15 mouse cellular contexts compared by ENCODE assay signal in genomic region chr1:65090370-65090769, GRCm38 (mm10). TPM values are rescaled to one million over a fixed set of nuclear protein-coding genes. Genes with fewer than 3 reads are reported as not detected.
DNase-seq lines count a peak whose midpoint lies in the region; ATAC-seq and TF ChIP-seq lines count a peak whose summit lies in the region.
"Had no signal": no experiment of that assay in that cellular context is flagged by ENCODE, and none has a peak within 500 bp of the region (broad histone marks: within the 10 kb centered on the region; RNA-seq: fewer than 3 reads in every experiment).

No protein-coding gene starts in this region.

- H3K4me2 ChIP-seq in intestine, postnatal 0 days (replicated peaks; ENCODE audit: low read depth) = no peak overlapping the region
- H3K4me2 ChIP-seq: embryonic facial prominence, embryonic 13.5 days; neural tube, embryonic 12.5 days had no signal

- H3K27me3 ChIP-seq in heart, embryonic 10.5 days (ENCODE audit: insufficient read depth, poor library complexity, severe bottlenecking) = no peaks in the 10 kb centered on the region
- no peaks in the 10 kb centered on the region for H3K27me3 ChIP-seq in intestine, postnatal 0 days (replicated peaks; ENCODE audit: control insufficient read depth, insufficient read depth, low read length)
- H3K27me3 ChIP-seq: CH12.LX; embryonic facial prominence, embryonic 13.5 days; neural tube, embryonic 12.5 days had no signal

- 55% methylated on average over 2 of the region's 2 CpGs for WGBS in heart, embryonic 10.5 days
- WGBS in intestine, postnatal 0 days = 22% methylated on average over 2 of the region's 2 CpGs

- no peaks in the 10 kb centered on the region for H3K36me3 ChIP-seq in heart, embryonic 10.5 days
- no peaks in the 10 kb centered on the region for H3K36me3 ChIP-seq in intestine, postnatal 0 days (ENCODE audit: control insufficient read depth, insufficient read depth)
- H3K36me3 ChIP-seq: embryonic facial prominence, embryonic 13.5 days; neural tube, embryonic 12.5 days had no signal

- peak; percentile 57; the same call in 1 of the 2 replicates for ATAC-seq in intestine, postnatal 0 days

- H3K27ac ChIP-seq in heart, embryonic 10.5 days = no peak overlapping the region
- no peak overlapping the region for H3K27ac ChIP-seq in intestine, postnatal 0 days (ENCODE audit: low read depth, low read length)
- H3K27ac ChIP-seq: embryonic facial prominence, embryonic 13.5 days; neural tube, embryonic 12.5 days had no signal

- H3K9me3 ChIP-seq in heart, embryonic 10.5 days = no peaks in the 10 kb centered on the region
- no peaks in the 10 kb centered on the region for H3K9me3 ChIP-seq in intestine, postnatal 0 days (ENCODE audit: control insufficient read depth)
- H3K9me3 ChIP-seq: embryonic facial prominence, embryonic 13.5 days; neural tube, embryonic 12.5 days had no signal

- no peaks in the 10 kb centered on the region for H3K4me1 ChIP-seq in heart, embryonic 10.5 days
- H3K4me1 ChIP-seq in intestine, postnatal 0 days (replicated peaks; ENCODE audit: control insufficient read depth, insufficient read depth, low read length) = no peaks in the 10 kb centered on the region
- H3K4me1 ChIP-seq: embryonic facial prominence, embryonic 13.5 days; neural tube, embryonic 12.5 days had no signal

- no peak overlapping the region for H3K4me3 ChIP-seq in heart, embryonic 10.5 days
- H3K4me3 ChIP-seq in intestine, postnatal 0 days (ENCODE audit: low read depth, low read length) = no peak overlapping the region
- H3K4me3 ChIP-seq: embryonic facial prominence, embryonic 13.5 days; neural tube, embryonic 12.5 days had no signal

- no peak for TF ChIP-seq CTCF in intestine, postnatal 0 days (IDR thresholded peaks at IDR 0.05; ENCODE audit: low read depth)

- no peak overlapping the region for H3K9ac ChIP-seq in intestine, postnatal 0 days (ENCODE audit: low read depth, low read length)
- H3K9ac ChIP-seq: embryonic facial prominence, embryonic 13.5 days; neural tube, embryonic 12.5 days had no signal

- DNase-seq in heart, adult 8-10 months (ENCODE audit: low spot score) = peak; percentile 13
- DNase-seq in heart, embryonic 10.5 days (ENCODE audit: low spot score) = no peak
- peak; percentile 23 for DNase-seq in adipocyte (ENCODE audit: low spot score)
- peak; percentile 86 for DNase-seq in lung, postnatal 36 days
- no peak for DNase-seq in frontal cortex, postnatal 25 days (ENCODE audit: low spot score in 2 of 2)
- no peak for DNase-seq in c-Kit-positive CD71-positive TER-119-positive erythroid progenitor cells, embryonic 14.5 days (ENCODE audit: low spot score)
- no peak for DNase-seq in layer of hippocampus, postnatal 14 days (ENCODE audit: low spot score in 2 of 2)
- DNase-seq: cerebellum, adult 11-12 months; kidney, adult 9 months had no signal

RNA-seq across cellular contexts. Expression of gene Crygb, which starts 8.3 kb away (rescaled TPM):
- total RNA-seq in heart, adult 8-10 months (2022) = not detected
- polyA plus RNA-seq in heart, embryonic 10.5 days (2016; fragmentation: Nextera tagmentation; extraction: Ambion mirVana) = 0.37 TPM in 1 of 2 replicates, not detected in the other
- polyA plus RNA-seq in intestine, postnatal 0 days (2015; fragmentation: Nextera tagmentation; extraction: Ambion mirVana) = not detected in 2 replicates
- total RNA-seq in layer of hippocampus, postnatal 14 days (2021) = not detected
- total RNA-seq: CH12.LX; left cerebral cortex, adult 8-10 months had no signal
- polyA plus RNA-seq: heart, postnatal 0 days; neural tube, embryonic 12.5 days had no signal

RNA-seq across cellular contexts. Expression of gene Cryga, which starts 12.8 kb away (rescaled TPM):
- total RNA-seq in heart, adult 8-10 months (2022) = not detected
- not detected in 2 replicates for polyA plus RNA-seq in heart, embryonic 10.5 days (2016; fragmentation: Nextera tagmentation; extraction: Ambion mirVana)
- not detected in 2 replicates for polyA plus RNA-seq in intestine, postnatal 0 days (2015; fragmentation: Nextera tagmentation; extraction: Ambion mirVana)
- total RNA-seq in layer of hippocampus, postnatal 14 days (2021) = under 1 TPM in 1 of 2 experiments, not detected in 1; 0.65 TPM
- total RNA-seq: CH12.LX had no signal
- polyA plus RNA-seq: embryonic facial prominence, embryonic 13.5 days; heart, postnatal 0 days; neural tube, embryonic 12.5 days had no signal

RNA-seq across cellular contexts. Expression of gene Crygc, which starts 16.9 kb away (rescaled TPM):
- not detected for total RNA-seq in heart, adult 8-10 months (2022)
- polyA plus RNA-seq in heart, embryonic 10.5 days (2016; fragmentation: Nextera tagmentation; extraction: Ambion mirVana) = not detected in 2 replicates
- polyA plus RNA-seq in intestine, postnatal 0 days (2015; fragmentation: Nextera tagmentation; extraction: Ambion mirVana) = not detected in 2 replicates
- total RNA-seq in layer of hippocampus, postnatal 14 days (2021) = not detected
- total RNA-seq: CH12.LX; left cerebral cortex, adult 8-10 months had no signal
- polyA plus RNA-seq: embryonic facial prominence, embryonic 13.5 days; heart, postnatal 0 days; neural tube, embryonic 12.5 days had no signal

RNA-seq across cellular contexts. Expression of gene Crygd, which starts 27.1 kb away (rescaled TPM):
- total RNA-seq in heart, adult 8-10 months (2022) = not detected
- polyA plus RNA-seq in heart, embryonic 10.5 days (2016; fragmentation: Nextera tagmentation; extraction: Ambion mirVana) = not detected in 2 replicates
- not detected in 2 replicates for polyA plus RNA-seq in intestine, postnatal 0 days (2015; fragmentation: Nextera tagmentation; extraction: Ambion mirVana)
- not detected for total RNA-seq in layer of hippocampus, postnatal 14 days (2021)
- total RNA-seq: CH12.LX; left cerebral cortex, adult 8-10 months had no signal
- polyA plus RNA-seq: embryonic facial prominence, embryonic 13.5 days; heart, postnatal 0 days; neural tube, embryonic 12.5 days had no signal

RNA-seq across cellular contexts. Expression of gene Gm28845, which starts 29.0 kb away (rescaled TPM):
- total RNA-seq in heart, adult 8-10 months (2022) = not detected
- polyA plus RNA-seq in heart, embryonic 10.5 days (2016; fragmentation: Nextera tagmentation; extraction: Ambion mirVana) = not detected in 2 replicates
- not detected in 2 replicates for polyA plus RNA-seq in intestine, postnatal 0 days (2015; fragmentation: Nextera tagmentation; extraction: Ambion mirVana)
- total RNA-seq in layer of hippocampus, postnatal 14 days (2021) = 1 to 10 TPM in 1 of 2 experiments, under 1 TPM in 1; 0.60 to 1.3 TPM
- total RNA-seq: CH12.LX had no signal
- polyA plus RNA-seq: embryonic facial prominence, embryonic 13.5 days; heart, postnatal 0 days; neural tube, embryonic 12.5 days had no signal

Comparison
In these comparisons a context has a peak if more than half of its experiments do, and no peak if none do; other contexts are left out.
1. DNase-seq: peak in heart, adult 8-10 months (single experiment), adipocyte (single experiment) and lung, postnatal 36 days (single experiment); none in heart, embryonic 10.5 days (single experiment), frontal cortex, postnatal 25 days (0 of 2), c-Kit-positive CD71-positive TER-119-positive erythroid progenitor cells, embryonic 14.5 days (single experiment) and layer of hippocampus, postnatal 14 days (0 of 2).